Mouse (Mus musculus): ENCODE results near the gene Trrap.

DNA sequence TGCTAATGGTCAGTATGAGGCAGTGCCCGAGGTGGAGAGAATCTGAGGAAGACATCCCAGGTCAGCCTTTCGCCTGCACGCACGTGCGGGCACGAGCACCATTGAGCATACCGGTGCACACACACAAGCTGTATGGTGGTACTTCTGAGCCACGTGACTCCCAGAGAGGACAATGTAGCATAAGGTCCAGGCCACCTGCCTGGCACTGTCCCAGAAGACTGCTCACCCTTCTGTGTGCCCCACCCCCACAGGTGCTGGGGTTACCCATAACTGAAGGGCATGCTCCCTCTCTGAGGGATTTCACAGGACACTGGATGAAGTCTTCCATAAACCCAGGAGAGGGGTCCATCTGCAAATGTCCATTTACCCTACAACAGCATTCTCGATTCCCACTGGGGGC, 10.1 kb upstream of the Trrap start:
- TF ChIP-seq POLR2A (IDR thresholded peaks at IDR 0.05; ENCODE audit: control insufficient read depth, extremely low read depth, insufficient read depth, low read length, poor library complexity) (no peak), CTCF (IDR thresholded peaks at IDR 0.05; ENCODE audit: borderline replicate concordance, control insufficient read depth, extremely low read depth, insufficient read depth, low read length, poor library complexity) (no peak)

Data from thymus, adult 2 months (tissue).